Mouse (Mus musculus): ENCODE measurements around the gene Rps29. TPM values are rescaled to one million over a fixed set of nuclear protein-coding genes. Genes with fewer than 3 reads are reported as not detected.

Gene Rps29
- total and polyA plus RNA-seq, 2 experiments from 2014 or later, result 145 to 1,361 TPM

DNA sequence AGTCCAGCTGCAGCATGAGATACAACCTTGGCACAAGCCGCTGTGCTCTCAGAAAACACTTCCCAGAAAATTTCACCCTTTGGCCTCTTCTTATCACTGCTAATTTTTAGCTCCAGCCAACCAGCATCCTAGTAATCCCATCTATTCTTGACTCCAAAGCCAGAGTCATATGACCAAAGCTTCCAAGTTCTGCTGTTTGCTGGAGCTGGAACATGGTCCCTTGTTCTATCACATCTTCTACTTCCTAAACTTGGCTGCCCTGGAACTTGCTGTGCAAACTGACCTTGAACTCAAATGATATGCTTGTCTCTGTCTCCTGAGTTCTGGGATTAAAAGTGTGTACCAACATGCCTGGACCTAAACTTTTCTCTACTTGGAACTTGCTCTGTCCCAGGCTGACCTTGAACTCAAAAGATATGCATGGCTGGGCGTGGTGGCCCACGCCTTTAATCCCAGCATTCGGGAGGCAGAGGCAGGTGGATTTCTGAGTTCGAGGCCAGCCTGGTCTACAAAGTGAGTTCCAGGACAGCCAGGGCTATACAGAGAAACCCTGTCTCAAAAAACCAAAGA is 11.7 kb downstream of the Rps29 start:
- DNase-seq (ENCODE audit: low spot score) (no peak), ATAC-seq (ENCODE audit: low FRiP score) (no peak)
- no peak for TF ChIP-seq CTCF (IDR thresholded peaks at IDR 0.05)
- Histone ChIP-seq H3K36me3 (ENCODE audit: insufficient read depth, low read length) (no peaks in the 10 kb centered on the region), H3K27me3 (ENCODE audit: insufficient read depth, low read length) (no peaks in the 10 kb centered on the region), H3K4me1 (ENCODE audit: insufficient read depth, low read length) (no peaks in the 10 kb centered on the region), H3K27ac (ENCODE audit: low read depth, low read length) (no peak overlapping the region), H3K9ac (replicated peaks; ENCODE audit: low read length, poor library complexity, severe bottlenecking) (no peak overlapping the region), H3K4me3 (ENCODE audit: low read depth, low read length) (no peak overlapping the region), H3K9me3 (ENCODE audit: low read length) (no peaks in the 10 kb centered on the region), H3K4me2 (ENCODE audit: low read depth, low read length, poor library complexity, severe bottlenecking) (no peak overlapping the region)
- WGBS, result 91% methylated on average over 5 of the region's 5 CpGs

DNA sequence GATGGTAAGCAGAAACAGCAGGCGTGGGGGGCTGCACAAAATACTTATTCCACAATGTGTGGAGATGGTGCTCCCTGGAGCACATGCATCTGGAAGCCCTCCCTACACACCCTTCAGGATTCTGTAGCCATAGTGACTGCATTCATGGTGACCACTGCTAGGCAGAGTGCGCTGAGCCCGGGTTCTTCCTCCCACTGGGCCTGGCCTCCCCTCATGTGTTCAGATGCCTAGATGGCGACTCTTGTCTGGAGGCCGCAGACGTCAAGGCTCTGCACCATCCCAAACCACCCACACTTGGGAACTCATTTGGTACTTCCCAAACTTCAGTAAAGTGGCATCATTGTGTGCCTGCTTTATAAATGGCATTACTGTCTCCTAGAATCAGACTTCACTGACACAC is 15.5 kb downstream of the Rps29 start:
- ATAC-seq (ENCODE audit: low FRiP score) (no peak), DNase-seq (ENCODE audit: low spot score) (no peak)
- H3K9ac ChIP-seq (replicated peaks; ENCODE audit: low read length, poor library complexity, severe bottlenecking), result no peak overlapping the region
- no peaks in the 10 kb centered on the region for H3K9me3 ChIP-seq (ENCODE audit: low read length)
- no peak overlapping the region for H3K27ac ChIP-seq (ENCODE audit: low read depth, low read length)
- H3K27me3 ChIP-seq (ENCODE audit: insufficient read depth, low read length), result no peaks in the 10 kb centered on the region
- no peak overlapping the region for H3K4me2 ChIP-seq (ENCODE audit: low read depth, low read length, poor library complexity, severe bottlenecking)
- H3K36me3 ChIP-seq (ENCODE audit: insufficient read depth, low read length), result no peaks in the 10 kb centered on the region
- 71% methylated on average over 6 of the region's 6 CpGs for WGBS
- no peak for TF ChIP-seq CTCF (IDR thresholded peaks at IDR 0.05)
- no peak overlapping the region for H3K4me3 ChIP-seq (ENCODE audit: low read depth, low read length)
- H3K4me1 ChIP-seq (ENCODE audit: insufficient read depth, low read length), result no peaks in the 10 kb centered on the region

DNA sequence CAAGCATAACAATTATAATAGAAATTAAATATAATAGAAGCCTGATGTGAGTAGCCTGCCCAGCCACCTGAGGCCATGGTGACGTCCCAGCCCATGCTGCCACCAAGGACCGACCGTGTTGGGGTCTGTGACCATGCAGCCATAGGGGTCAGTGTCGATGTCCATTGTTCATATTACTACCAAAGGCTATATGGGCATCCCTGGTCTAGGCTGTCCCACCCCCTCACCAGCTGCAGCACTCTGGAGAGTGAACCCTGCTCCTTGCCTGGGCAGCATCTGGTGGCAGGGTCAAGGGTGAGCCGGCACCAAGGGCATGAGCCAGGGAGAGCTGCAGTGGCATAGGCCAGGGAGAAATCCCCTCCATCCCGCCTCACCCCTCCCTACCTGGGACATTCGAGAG is 19.1 kb downstream of the Rps29 start:
- DNase-seq (ENCODE audit: low spot score), result no peak
- Histone ChIP-seq H3K4me3 (ENCODE audit: low read depth, low read length) (no peak overlapping the region), H3K27me3 (ENCODE audit: insufficient read depth, low read length) (no peaks in the 10 kb centered on the region), H3K27ac (ENCODE audit: low read depth, low read length) (no peak overlapping the region), H3K4me2 (ENCODE audit: low read depth, low read length, poor library complexity, severe bottlenecking) (no peak overlapping the region), H3K36me3 (ENCODE audit: insufficient read depth, low read length) (no peaks in the 10 kb centered on the region), H3K9me3 (ENCODE audit: low read length) (no peaks in the 10 kb centered on the region), H3K9ac (replicated peaks; ENCODE audit: low read length, poor library complexity, severe bottlenecking) (no peak overlapping the region), H3K4me1 (ENCODE audit: insufficient read depth, low read length) (no peaks in the 10 kb centered on the region)
- ATAC-seq (ENCODE audit: low FRiP score), result no peak
- no peak for TF ChIP-seq CTCF (IDR thresholded peaks at IDR 0.05)
- 91% methylated on average over 7 of the region's 7 CpGs for WGBS

DNA sequence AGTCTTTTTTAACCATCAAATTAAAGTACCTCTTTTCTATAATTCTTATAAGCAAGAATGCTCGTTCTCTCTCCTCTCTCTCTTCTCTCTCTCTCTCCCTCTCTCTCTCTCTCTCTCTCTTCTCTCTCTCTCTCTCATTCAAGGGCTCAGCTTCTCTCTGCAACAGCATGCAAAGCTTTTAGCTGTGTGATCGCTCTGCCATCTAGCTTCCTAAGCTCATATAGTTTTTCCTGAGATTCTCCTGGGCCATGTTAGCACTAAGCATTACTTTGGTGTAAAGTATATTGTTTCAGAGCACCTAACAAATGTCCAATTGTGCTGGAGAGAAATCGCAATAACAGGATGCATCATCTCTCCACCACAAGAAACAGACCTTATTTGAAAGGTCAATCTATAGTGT is 19.8 kb downstream of the Rps29 start:
- peak; percentile 74 for TF ChIP-seq CTCF (IDR thresholded peaks at IDR 0.05)
- H3K4me1 ChIP-seq (ENCODE audit: insufficient read depth, low read length), result no peaks in the 10 kb centered on the region
- ATAC-seq (ENCODE audit: low FRiP score) (no peak), DNase-seq (ENCODE audit: low spot score) (peak; percentile 54)
- no peak overlapping the region for H3K4me2 ChIP-seq (ENCODE audit: low read depth, low read length, poor library complexity, severe bottlenecking)
- H3K9me3 ChIP-seq (ENCODE audit: low read length), result no peaks in the 10 kb centered on the region
- no peaks in the 10 kb centered on the region for H3K36me3 ChIP-seq (ENCODE audit: insufficient read depth, low read length)
- WGBS, result 89% methylated on average over 3 of the region's 3 CpGs
- no peaks in the 10 kb centered on the region for H3K27me3 ChIP-seq (ENCODE audit: insufficient read depth, low read length)
- H3K4me3 ChIP-seq (ENCODE audit: low read depth, low read length), result no peak overlapping the region
- no peak overlapping the region for H3K27ac ChIP-seq (ENCODE audit: low read depth, low read length)
- no peak overlapping the region for H3K9ac ChIP-seq (replicated peaks; ENCODE audit: low read length, poor library complexity, severe bottlenecking)

DNA sequence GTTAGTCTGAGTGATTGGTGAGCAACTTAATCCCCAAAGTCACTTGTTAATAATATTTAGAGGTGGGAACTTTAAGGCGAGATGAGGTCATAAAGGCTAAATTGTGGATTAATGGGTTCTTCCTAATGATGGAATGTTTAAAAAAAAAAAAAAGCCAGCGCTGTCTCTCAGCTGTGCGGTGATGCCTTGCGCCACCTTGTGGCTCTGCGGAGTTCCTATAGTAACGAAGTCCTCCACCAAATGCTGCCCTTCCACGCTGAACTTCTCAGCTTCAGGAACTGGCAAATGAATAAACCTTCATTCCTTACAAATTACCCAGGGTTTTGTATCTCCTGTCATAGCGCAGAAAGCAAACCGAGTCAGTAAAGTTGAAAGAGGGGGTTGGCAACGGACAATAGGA is 27.0 kb downstream of the Rps29 start:
- H3K9me3 ChIP-seq (ENCODE audit: low read length), result no peaks in the 10 kb centered on the region
- peak; percentile 69; the same call in 1 of the 2 replicates for ATAC-seq (ENCODE audit: low FRiP score)
- H3K4me1 ChIP-seq (ENCODE audit: insufficient read depth, low read length), result no peaks in the 10 kb centered on the region
- DNase-seq (ENCODE audit: low spot score), result peak; percentile 81
- WGBS, result 7% methylated on average over 10 of the region's 10 CpGs
- TF ChIP-seq CTCF (IDR thresholded peaks at IDR 0.05), result peak; percentile 88
- H3K4me2 ChIP-seq (ENCODE audit: low read depth, low read length, poor library complexity, severe bottlenecking), result no peak overlapping the region
- H3K4me3 ChIP-seq (ENCODE audit: low read depth, low read length), result no peak overlapping the region
- H3K27ac ChIP-seq (ENCODE audit: low read depth, low read length), result no peak overlapping the region
- H3K36me3 ChIP-seq (ENCODE audit: insufficient read depth, low read length), result no peaks in the 10 kb centered on the region
- no peak overlapping the region for H3K9ac ChIP-seq (replicated peaks; ENCODE audit: low read length, poor library complexity, severe bottlenecking)
- no peaks in the 10 kb centered on the region for H3K27me3 ChIP-seq (ENCODE audit: insufficient read depth, low read length)

DNA sequence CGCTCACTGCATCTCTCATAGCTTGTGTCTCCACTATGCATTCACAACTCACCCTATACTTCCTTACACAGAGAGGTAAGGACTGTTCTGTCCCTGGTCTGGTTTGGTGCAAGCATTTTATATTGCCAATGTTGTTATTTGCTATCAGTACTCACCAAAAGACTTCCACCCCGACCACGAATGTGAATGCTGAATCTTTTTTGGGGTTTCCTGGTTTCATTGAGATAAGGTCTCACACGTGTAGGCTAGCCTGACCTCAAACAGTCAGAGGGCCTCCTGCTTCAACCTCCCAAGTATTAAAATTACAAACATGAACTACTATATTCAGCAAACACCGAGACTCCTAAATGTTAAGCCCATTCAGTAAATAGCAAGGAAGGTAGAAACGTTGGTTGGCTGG is 27.7 kb downstream of the Rps29 start:
- H3K4me1 ChIP-seq (ENCODE audit: insufficient read depth, low read length), result no peaks in the 10 kb centered on the region
- ATAC-seq (ENCODE audit: low FRiP score) (no peak), DNase-seq (ENCODE audit: low spot score) (no peak)
- no peak for TF ChIP-seq CTCF (IDR thresholded peaks at IDR 0.05)
- H3K36me3 ChIP-seq (ENCODE audit: insufficient read depth, low read length), result no peaks in the 10 kb centered on the region
- no peaks in the 10 kb centered on the region for H3K27me3 ChIP-seq (ENCODE audit: insufficient read depth, low read length)
- H3K27ac ChIP-seq (ENCODE audit: low read depth, low read length), result no peak overlapping the region
- H3K9ac ChIP-seq (replicated peaks; ENCODE audit: low read length, poor library complexity, severe bottlenecking), result no peak overlapping the region
- WGBS, result 87% methylated on average over 6 of the region's 6 CpGs
- H3K4me2 ChIP-seq (ENCODE audit: low read depth, low read length, poor library complexity, severe bottlenecking), result no peak overlapping the region
- H3K4me3 ChIP-seq (ENCODE audit: low read depth, low read length), result no peak overlapping the region
- no peaks in the 10 kb centered on the region for H3K9me3 ChIP-seq (ENCODE audit: low read length)
